Mouse (Mus musculus) embryonic fibroblast, embryonic 13.5 days (primary cell): ENCODE results near the gene Chchd10.

Source experiments
- CTCF ChIP-seq: IDR thresholded peaks from 2 replicates; pipeline ENCODE4 v1.5.1; 2011; ENCODE audit warnings: mild to moderate bottlenecking, control low read depth, low read length, moderate library complexity, borderline replicate concordance; ENCODE audit not compliant: insufficient read depth
- POLR2A ChIP-seq: IDR thresholded peaks from 2 replicates; pipeline ENCODE4 v1.6.1; 2011; ENCODE audit warnings: low read depth, mild to moderate bottlenecking, control low read depth, low read length, moderate library complexity

DNA sequence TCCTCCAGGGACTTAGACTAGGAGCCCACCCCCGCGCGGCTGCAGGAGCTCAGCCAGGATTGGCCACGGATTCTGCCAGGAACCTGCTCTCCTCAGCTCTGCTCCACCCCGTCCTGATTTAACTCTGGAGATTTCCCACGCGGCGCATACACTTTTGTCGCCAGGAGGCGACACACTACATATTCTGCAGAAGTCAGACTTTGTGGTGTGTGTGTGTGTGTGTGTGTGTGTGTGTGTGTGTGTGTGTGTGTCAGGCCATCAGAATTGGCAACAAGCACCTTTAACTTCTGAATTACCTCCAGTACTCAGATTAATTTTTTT, 49.7 kb upstream of the Chchd10 start:
- TF ChIP-seq POLR2A (no peak), CTCF (0 out of 2 replicates have a peak, but pooled peaks have one; percentile 16)
